Mouse (Mus musculus) thymus, postnatal 0 days (tissue): ENCODE results near the gene Olfr10. TPM values are rescaled to one million over a fixed set of nuclear protein-coding genes. Genes with fewer than 3 reads are reported as not detected.

Experiments used
- DNase-seq: peaks from one replicate; pipeline ENCODE4 v3.0.0-alpha.2; 2015; ENCODE audit warnings: low spot score
- polyA plus RNA-seq: library from polyadenylated mRNA; unstranded; fragments of >200 nt; fragmentation: Nextera tagmentation; extraction: Ambion mirVana; gene quantifications from 2 replicates; pipeline ENCODE4 v1.2.1, GENCODE M21; 2015

Gene Olfr10
- polyA plus RNA-seq, 1 experiment from 2014 or later, result not detected

DNA sequence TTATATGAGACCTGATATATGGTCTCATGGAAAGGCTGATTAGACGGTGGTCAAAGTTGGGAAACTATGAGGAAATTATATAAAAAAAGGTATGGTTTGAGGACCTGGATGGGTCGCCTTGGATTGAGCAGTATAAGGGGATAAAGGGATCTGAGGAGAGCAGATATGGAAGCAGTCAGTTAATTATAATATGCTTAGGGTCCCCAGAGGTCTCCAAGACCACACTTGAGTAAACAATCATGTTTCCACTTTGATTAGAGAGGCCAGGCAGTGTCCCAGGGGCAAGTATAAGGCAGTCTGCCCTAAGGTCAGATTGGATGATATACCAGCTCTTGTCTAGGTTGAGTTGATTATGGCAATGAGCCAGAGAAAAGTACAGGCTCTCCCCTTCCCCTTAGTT is 17.9 kb downstream of the Olfr10 start, which contains the start of gene Olfr1391:
Olfr1391 (plus strand) TSS at position 301 of the 400 bp plus-strand sequence.
- DNase-seq, result no peak

- DNase-seq, result no peak
Observed at GRCm38 (mm10) chr11:49326726-49327125, 22.2 kb downstream of the Olfr10 start.

- DNase-seq, result no peak
Observed at GRCm38 (mm10) chr11:49329686-49330085, 25.1 kb downstream of the Olfr10 start.

- no peak for DNase-seq
Observed at GRCm38 (mm10) chr11:49334888-49335287, 30.3 kb downstream of the Olfr10 start, which contains the start of gene Olfr1390. Gene Olfr1390 (plus strand): TSS chr11:49335188.

- DNase-seq, result no peak
Observed at GRCm38 (mm10) chr11:49337150-49337832, 32.8 kb downstream of the Olfr10 start.

Other genes with a start within 250 kb of the Olfr10 start
- 58.7 and 59.3 TPM in 2 replicates for gene Tgtp2, start 240.5 kb upstream of the Olfr10 start, polyA plus RNA-seq
- gene Ifi47, start 228.2 kb upstream of the Olfr10 start, polyA plus RNA-seq, result 87.1 and 88.7 TPM in 2 replicates
- 0.10 and 0.16 TPM in 2 replicates for gene Olfr1396, start 189.9 kb upstream of the Olfr10 start, polyA plus RNA-seq
- not detected in 2 replicates for gene Olfr1395, start 162.5 kb upstream of the Olfr10 start, polyA plus RNA-seq
- not detected in 2 replicates for gene Olfr1394, start 150.4 kb upstream of the Olfr10 start, polyA plus RNA-seq
- 1.1 and 1.7 TPM in 2 replicates for gene Btnl9, start 117.6 kb upstream of the Olfr10 start, polyA plus RNA-seq
- gene Zfp62, start 101.4 kb upstream of the Olfr10 start, polyA plus RNA-seq, result 33.8 and 36.1 TPM in 2 replicates
- gene Mgat1, start 60.5 kb upstream of the Olfr10 start, polyA plus RNA-seq, result 82.0 and 82.7 TPM in 2 replicates
- gene Olfr1393, start 26.4 kb upstream of the Olfr10 start, polyA plus RNA-seq, result not detected in 2 replicates
- gene Olfr1392, start 19.5 kb upstream of the Olfr10 start, polyA plus RNA-seq, result not detected in 2 replicates
- gene Olfr1391, start 18.0 kb downstream of the Olfr10 start, polyA plus RNA-seq, result not detected in 2 replicates
- not detected in 2 replicates for gene Olfr1390, start 30.4 kb downstream of the Olfr10 start, polyA plus RNA-seq
- not detected in 2 replicates for gene Olfr1389, start 118.3 kb downstream of the Olfr10 start, polyA plus RNA-seq
- 0.04 and 0.05 TPM in 2 replicates for gene Olfr1388, start 131.9 kb downstream of the Olfr10 start, polyA plus RNA-seq
- gene Olfr1387, start 150.6 kb downstream of the Olfr10 start, polyA plus RNA-seq, result not detected in 2 replicates
- gene Olfr1386, start 160.3 kb downstream of the Olfr10 start, polyA plus RNA-seq, result not detected in 2 replicates
- gene Olfr1385, start 184.3 kb downstream of the Olfr10 start, polyA plus RNA-seq, result not detected in 2 replicates
- gene Olfr1384, start 202.0 kb downstream of the Olfr10 start, polyA plus RNA-seq, result not detected in 2 replicates
- gene Olfr1383, start 214.9 kb downstream of the Olfr10 start, polyA plus RNA-seq, result not detected in 2 replicates
- gene Olfr1382, start 223.5 kb downstream of the Olfr10 start, polyA plus RNA-seq, result not detected in 2 replicates
- gene Olfr1381, start 238.7 kb downstream of the Olfr10 start, polyA plus RNA-seq, result not detected in 2 replicates